Mouse (Mus musculus) left cerebral cortex, adult 11 months (tissue): ENCODE results near the gene Vmn1r76.

Source experiments
- DNase-seq: peaks from one replicate; pipeline ENCODE4 v3.0.0; 2022; ENCODE audit warnings: low spot score

The Vmn1r76 gene

DNA sequence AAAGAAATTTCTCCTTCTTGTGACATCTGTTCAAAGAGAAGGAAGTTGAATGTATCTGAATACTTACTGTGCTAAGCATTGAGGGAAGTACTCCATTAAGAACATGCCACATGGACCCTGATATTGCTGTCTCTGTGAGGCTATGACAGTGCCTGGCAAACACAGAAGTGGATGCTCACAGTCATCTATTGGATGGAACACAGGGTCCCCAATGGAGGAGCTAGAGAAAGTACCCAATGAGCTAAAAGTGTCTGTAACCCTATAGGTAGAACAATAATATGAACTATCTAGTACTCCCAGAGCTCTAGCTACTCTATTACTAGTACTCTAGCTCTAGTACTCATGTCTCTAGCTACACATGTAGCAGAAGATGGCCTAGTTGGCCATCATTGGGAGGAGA, at the start of gene Vmn1r76:
Gene Vmn1r76 (minus strand): TSS at position 101 of the 400 bp plus-strand sequence.
- no peak for DNase-seq

GRCm38 (mm10) chr7:11972611-11973010, 34.6 kb upstream of the Vmn1r76 start:
- DNase-seq: no peak

- no peak for DNase-seq
Observed at GRCm38 (mm10) chr7:11947991-11948390, 10.0 kb upstream of the Vmn1r76 start.

- no peak for DNase-seq
Observed at GRCm38 (mm10) chr7:11874330-11874729, 63.7 kb downstream of the Vmn1r76 start, which contains the start of gene Vmn1r75. TSS of gene Vmn1r75 (plus strand) at chr7:11874630.
